22 mouse cellular contexts compared by ENCODE assay signal in the genomic region with DNA sequence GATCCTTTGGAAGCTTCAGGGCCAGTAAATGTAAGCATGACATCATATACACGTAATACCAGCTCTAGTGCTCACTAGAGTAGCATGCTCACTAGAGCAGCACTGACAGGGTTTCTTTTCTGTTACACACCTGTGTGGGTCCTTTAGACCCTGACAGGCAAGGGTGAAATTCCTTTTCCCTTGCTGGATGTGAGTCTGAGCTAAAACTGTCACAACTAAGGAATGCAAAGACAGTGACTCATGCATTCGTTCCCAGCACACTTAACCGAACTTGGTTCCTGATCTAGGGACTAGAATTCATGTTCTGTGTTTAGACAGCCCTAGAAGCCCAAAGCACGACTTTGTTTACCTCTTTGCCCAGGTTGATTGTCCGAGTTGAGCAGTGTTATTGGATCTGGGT. TPM values are rescaled to one million over a fixed set of nuclear protein-coding genes. Genes with fewer than 3 reads are reported as not detected.
DNase-seq lines count a peak whose midpoint lies in the region; ATAC-seq and TF ChIP-seq lines count a peak whose summit lies in the region.
"Had no signal": no experiment of that assay in that cellular context is flagged by ENCODE, and none has a peak within 500 bp of the region (broad histone marks: within the 10 kb centered on the region; RNA-seq: fewer than 3 reads in every experiment).

No protein-coding gene starts in this region.

- TF ChIP-seq CTCF in liver, postnatal 0 days (IDR thresholded peaks at IDR 0.05; ENCODE audit: low read depth): no peak
- TF ChIP-seq CTCF in embryonic fibroblast, embryonic 13.5 days (IDR thresholded peaks at IDR 0.05; ENCODE audit: borderline replicate concordance, insufficient read depth, low read length): no peak

- no peak overlapping the region for H3K4me3 ChIP-seq in heart, embryonic 11.5 days (ENCODE audit: low read depth, low read length)
- H3K4me3 ChIP-seq in liver, postnatal 0 days (ENCODE audit: low read depth, low read length): no peak overlapping the region
- no peak overlapping the region for H3K4me3 ChIP-seq in liver, embryonic 12.5 days
- no peak overlapping the region for H3K4me3 ChIP-seq in embryonic fibroblast, embryonic 13.5 days (ENCODE audit: insufficient read depth, low read length)
- H3K4me3 ChIP-seq: embryonic facial prominence, embryonic 15.5 days; hindbrain, embryonic 12.5 days; intestine, embryonic 15.5 days; kidney, embryonic 15.5 days; limb, embryonic 13.5 days had no signal

- 63% methylated on average over 5 of the region's 5 CpGs for WGBS in heart, embryonic 11.5 days (ENCODE audit: insufficient replicate concordance)
- 67% methylated on average over 5 of the region's 5 CpGs for WGBS in liver, postnatal 0 days (ENCODE audit: insufficient replicate concordance)
- WGBS in liver, embryonic 12.5 days (ENCODE audit: insufficient replicate concordance): 60% methylated on average over 5 of the region's 5 CpGs

- H3K36me3 ChIP-seq in heart, embryonic 11.5 days (ENCODE audit: control insufficient read depth, insufficient read depth, low read length): peaks cover 11% of the 10 kb centered on the region
- no peaks in the 10 kb centered on the region for H3K36me3 ChIP-seq in liver, postnatal 0 days (replicated peaks; ENCODE audit: insufficient read depth, low read length)
- peaks cover under 1% of the 10 kb centered on the region for H3K36me3 ChIP-seq in liver, embryonic 12.5 days
- H3K36me3 ChIP-seq: embryonic facial prominence, embryonic 15.5 days; hindbrain, embryonic 12.5 days; limb, embryonic 13.5 days had no signal

- peaks cover 26% of the 10 kb centered on the region for H3K4me1 ChIP-seq in heart, embryonic 11.5 days (ENCODE audit: control insufficient read depth, insufficient read depth, low read length)
- no peaks in the 10 kb centered on the region for H3K4me1 ChIP-seq in liver, postnatal 0 days (ENCODE audit: insufficient read depth)
- H3K4me1 ChIP-seq in liver, embryonic 12.5 days: peaks cover 4% of the 10 kb centered on the region; the same call in 1 of the 2 replicates
- H3K4me1 ChIP-seq in embryonic fibroblast, embryonic 13.5 days (ENCODE audit: control insufficient read depth, insufficient read depth, low read length): peaks cover 10% of the 10 kb centered on the region
- H3K4me1 ChIP-seq: embryonic facial prominence, embryonic 15.5 days; intestine, embryonic 15.5 days had no signal

- H3K27me3 ChIP-seq in heart, embryonic 11.5 days (ENCODE audit: control insufficient read depth, insufficient read depth, low read length): no peaks in the 10 kb centered on the region
- H3K27me3 ChIP-seq in liver, postnatal 0 days (ENCODE audit: insufficient read depth, low read length): no peaks in the 10 kb centered on the region
- no peaks in the 10 kb centered on the region for H3K27me3 ChIP-seq in liver, embryonic 12.5 days (replicated peaks)
- H3K27me3 ChIP-seq: embryonic facial prominence, embryonic 15.5 days; hindbrain, embryonic 12.5 days; intestine, embryonic 15.5 days; kidney, embryonic 15.5 days had no signal

- no peak for TF ChIP-seq EP300 in liver, postnatal 0 days (IDR thresholded peaks at IDR 0.05; ENCODE audit: low read depth)

- H3K27ac ChIP-seq in heart, embryonic 11.5 days (ENCODE audit: low read depth, low read length): 0 out of 2 replicates have a peak overlapping the region, but pooled peaks have one; percentile 85
- H3K27ac ChIP-seq in liver, postnatal 0 days (ENCODE audit: low read depth): no peak overlapping the region
- no peak overlapping the region for H3K27ac ChIP-seq in liver, embryonic 12.5 days
- peak overlapping the region; percentile 83 for H3K27ac ChIP-seq in embryonic fibroblast, embryonic 13.5 days (ENCODE audit: insufficient read depth, low read length)
- H3K27ac ChIP-seq: embryonic facial prominence, embryonic 15.5 days; intestine, embryonic 15.5 days; kidney, embryonic 15.5 days; limb, embryonic 13.5 days had no signal

- no peak for ATAC-seq in heart, embryonic 11.5 days (replicated peaks; ENCODE audit: insufficient number of reproducible peaks, low FRiP score, low TSS enrichment)
- no peak for ATAC-seq in liver, postnatal 0 days
- no peak for ATAC-seq in liver, embryonic 12.5 days
- ATAC-seq: intestine, embryonic 15.5 days had no signal

- H3K4me2 ChIP-seq in heart, embryonic 11.5 days: no peak overlapping the region
- H3K4me2 ChIP-seq in liver, postnatal 0 days (ENCODE audit: low read depth, low read length): no peak overlapping the region
- H3K4me2 ChIP-seq in liver, embryonic 12.5 days: no peak overlapping the region
- H3K4me2 ChIP-seq: embryonic facial prominence, embryonic 15.5 days; hindbrain, embryonic 12.5 days; intestine, embryonic 15.5 days; kidney, embryonic 15.5 days; limb, embryonic 13.5 days had no signal

- H3K9me3 ChIP-seq in heart, embryonic 11.5 days (replicated peaks; ENCODE audit: control insufficient read depth, low read length): peaks cover under 1% of the 10 kb centered on the region; the same call in 1 of the 2 replicates
- no peaks in the 10 kb centered on the region for H3K9me3 ChIP-seq in liver, postnatal 0 days (ENCODE audit: low read length)
- no peaks in the 10 kb centered on the region for H3K9me3 ChIP-seq in liver, embryonic 12.5 days (replicated peaks)
- H3K9me3 ChIP-seq: embryonic facial prominence, embryonic 15.5 days; hindbrain, embryonic 12.5 days; intestine, embryonic 15.5 days; kidney, embryonic 15.5 days; limb, embryonic 13.5 days had no signal

- TF ChIP-seq POLR2A in embryonic fibroblast, embryonic 13.5 days (IDR thresholded peaks at IDR 0.05; ENCODE audit: low read depth, low read length): no peak

- no peak overlapping the region for H3K9ac ChIP-seq in heart, embryonic 11.5 days (ENCODE audit: low read depth, low read length)
- H3K9ac ChIP-seq in liver, postnatal 0 days (replicated peaks): no peak overlapping the region
- no peak overlapping the region for H3K9ac ChIP-seq in liver, embryonic 12.5 days
- H3K9ac ChIP-seq: embryonic facial prominence, embryonic 15.5 days; hindbrain, embryonic 12.5 days; intestine, embryonic 15.5 days; kidney, embryonic 15.5 days; limb, embryonic 13.5 days had no signal

- no peak for DNase-seq in heart, adult 18-20 months
- DNase-seq in liver, postnatal 0 days: peak; percentile 2
- peak; percentile 78 for DNase-seq in 3T3-L1 (ENCODE audit: low read depth, low spot score)
- DNase-seq in ovary, postnatal 36 days (ENCODE audit: low spot score): no peak
- DNase-seq: adrenal gland, postnatal 36 days; cerebellum, adult 9-10 months; gastrocnemius, postnatal 36 days; lung, adult 18-20 months; lung, postnatal 36 days; thymus, postnatal 36 days had no signal

RNA-seq across cellular contexts. Expression of gene Cdh26, which starts 7.1 kb away (rescaled TPM):
- polyA plus RNA-seq in heart, embryonic 11.5 days (2014; fragmentation: Nextera tagmentation; extraction: Ambion mirVana): 0.10 and 0.24 TPM in 2 replicates
- under 1 TPM in 1 of 2 experiments, not detected in 1; 0.44 TPM for total RNA-seq in heart, adult 18-20 months (2021)
- 0.09 and 0.13 TPM in 2 replicates for polyA plus RNA-seq in liver, postnatal 0 days (2015; fragmentation: Nextera tagmentation; extraction: Ambion mirVana)
- 0.14 and 0.26 TPM in 2 replicates for polyA plus RNA-seq in liver, embryonic 12.5 days (2016; fragmentation: Nextera tagmentation; extraction: Ambion mirVana)
- 0.90 and 2.3 TPM in 2 replicates for polyA plus RNA-seq in embryonic fibroblast, embryonic 13.5 days (2011; ENCODE audit: insufficient read length, low read depth, missing spikeins)
- total RNA-seq: gastrocnemius, postnatal 36 days; left cerebral cortex, adult 18-20 months; neutrophil, adult 5-6 weeks had no signal
- polyA plus RNA-seq: forebrain, embryonic 11.5 days; heart, embryonic 14.5 days had no signal

RNA-seq across cellular contexts. Expression of gene Fam217b, which starts 8.9 kb away (rescaled TPM):
- 7.9 and 8.3 TPM in 2 replicates for polyA plus RNA-seq in heart, embryonic 11.5 days (2014; fragmentation: Nextera tagmentation; extraction: Ambion mirVana)
- 10 to 100 TPM in 1 of 2 experiments, 1 to 10 TPM in 1; 9.1 to 11.4 TPM for total RNA-seq in heart, adult 18-20 months (2021)
- 0.82 and 1.3 TPM in 2 replicates for polyA plus RNA-seq in liver, postnatal 0 days (2015; fragmentation: Nextera tagmentation; extraction: Ambion mirVana)
- polyA plus RNA-seq in liver, embryonic 12.5 days (2016; fragmentation: Nextera tagmentation; extraction: Ambion mirVana): 1.2 and 2.0 TPM in 2 replicates
- 11.4 and 11.6 TPM in 2 replicates for polyA plus RNA-seq in embryonic fibroblast, embryonic 13.5 days (2011; ENCODE audit: insufficient read length, low read depth, missing spikeins)

RNA-seq across cellular contexts. Expression of gene Ppp1r3d, which starts 9.0 kb away (rescaled TPM):
- polyA plus RNA-seq in heart, embryonic 11.5 days (2014; fragmentation: Nextera tagmentation; extraction: Ambion mirVana): 11.7 and 20.7 TPM in 2 replicates
- 10 to 100 TPM; 10.0 to 10.1 TPM for total RNA-seq in heart, adult 18-20 months (2021)
- 1.2 TPM in 2 replicates for polyA plus RNA-seq in liver, postnatal 0 days (2015; fragmentation: Nextera tagmentation; extraction: Ambion mirVana)
- polyA plus RNA-seq in liver, embryonic 12.5 days (2016; fragmentation: Nextera tagmentation; extraction: Ambion mirVana): 1.8 and 1.9 TPM in 2 replicates
- polyA plus RNA-seq in embryonic fibroblast, embryonic 13.5 days (2011; ENCODE audit: insufficient read length, low read depth, missing spikeins): 4.0 and 5.5 TPM in 2 replicates

RNA-seq across cellular contexts. Expression of gene Sycp2, which starts 15.7 kb away (rescaled TPM):
- polyA plus RNA-seq in heart, embryonic 11.5 days (2014; fragmentation: Nextera tagmentation; extraction: Ambion mirVana): 0.15 and 0.16 TPM in 2 replicates
- 1 to 10 TPM in 1 of 2 experiments, under 1 TPM in 1; 0.67 to 1.1 TPM for total RNA-seq in heart, adult 18-20 months (2021)
- polyA plus RNA-seq in liver, postnatal 0 days (2015; fragmentation: Nextera tagmentation; extraction: Ambion mirVana): 0.01 TPM in 1 of 2 replicates, not detected in the other
- 0.02 TPM in 1 of 2 replicates, not detected in the other for polyA plus RNA-seq in liver, embryonic 12.5 days (2016; fragmentation: Nextera tagmentation; extraction: Ambion mirVana)
- polyA plus RNA-seq in embryonic fibroblast, embryonic 13.5 days (2011; ENCODE audit: insufficient read length, low read depth, missing spikeins): 0.50 and 1.1 TPM in 2 replicates
- polyA plus RNA-seq: embryonic facial prominence, embryonic 15.5 days had no signal

Comparison
In these comparisons a context has a peak if more than half of its experiments do, and no peak if none do; other contexts are left out.
1. H3K27ac ChIP-seq: peak in heart, embryonic 11.5 days (single experiment) and embryonic fibroblast, embryonic 13.5 days (single experiment); none in liver, postnatal 0 days (single experiment) and liver, embryonic 12.5 days (single experiment).
2. DNase-seq: peak in liver, postnatal 0 days (single experiment) and 3T3-L1 (single experiment); none in heart, adult 18-20 months (0 of 2) and ovary, postnatal 36 days (single experiment).